Mouse (Mus musculus) kidney, postnatal 25 days (tissue): ENCODE results near the gene Snorc.
"Not testable (repeated sequence)": the region's sequence is repeated elsewhere in the genome, so short reads cannot be mapped to it uniquely, and the experiment has no call there.

Experiments used
- DNase-seq, 2 experiments: peaks; one replicate each; pipeline ENCODE4 v3.0.0; 2021; ENCODE audit warnings: mixed read lengths in 2 of 2

Gene Snorc

GRCm38 (mm10) chr1:87469971-87470370, at the start of gene Snorc:
Gene Snorc, plus strand, starts transcription at chr1:87470271.
- DNase-seq, result not testable (repeated sequence)

GRCm38 (mm10) chr1:87435125-87435524, 34.9 kb upstream of the Snorc start:
- DNase-seq, result no peak

- no peak for DNase-seq
Measured at GRCm38 (mm10) chr1:87436583-87436982, 33.5 kb upstream of the Snorc start.

GRCm38 (mm10) chr1:87447183-87448104, 22.6 kb upstream of the Snorc start:
- DNase-seq, result peak; percentile 62 to 76

GRCm38 (mm10) chr1:87449432-87449831, 20.6 kb upstream of the Snorc start:
- DNase-seq, result no peak

GRCm38 (mm10) chr1:87456425-87456824, 13.6 kb upstream of the Snorc start:
- no peak for DNase-seq

GRCm38 (mm10) chr1:87458045-87458444, 12.0 kb upstream of the Snorc start:
- no peak for DNase-seq

GRCm38 (mm10) chr1:87459856-87460255, 10.2 kb upstream of the Snorc start:
- not testable (repeated sequence) for DNase-seq

- DNase-seq, result no peak
Measured at GRCm38 (mm10) chr1:87467469-87467868, 2.6 kb upstream of the Snorc start.

- DNase-seq, result no peak
Measured at GRCm38 (mm10) chr1:87468321-87468720, 1.8 kb upstream of the Snorc start.

- peak in 1 of 2 experiments; percentile 7 for DNase-seq
Measured at GRCm38 (mm10) chr1:87471914-87472313, 1.8 kb downstream of the Snorc start.

GRCm38 (mm10) chr1:87472576-87472975, 2.5 kb downstream of the Snorc start:
- DNase-seq, result peak; percentile 76 to 86

- DNase-seq, result no peak
Measured at GRCm38 (mm10) chr1:87475076-87475895, 5.2 kb downstream of the Snorc start.

- DNase-seq, result no peak
Measured at GRCm38 (mm10) chr1:87482546-87482945, 12.5 kb downstream of the Snorc start.

- no peak for DNase-seq
Measured at GRCm38 (mm10) chr1:87486386-87486785, 16.3 kb downstream of the Snorc start.

- no peak for DNase-seq
Measured at GRCm38 (mm10) chr1:87492285-87492684, 22.2 kb downstream of the Snorc start.

- DNase-seq, result no peak
Measured at GRCm38 (mm10) chr1:87493542-87493941, 23.5 kb downstream of the Snorc start.

- peak in 1 of 2 experiments; percentile 21 for DNase-seq
Measured at GRCm38 (mm10) chr1:87505524-87505923, 35.5 kb downstream of the Snorc start.

- DNase-seq, result peak; percentile 20 to 31
Measured at GRCm38 (mm10) chr1:87507857-87508256, 37.8 kb downstream of the Snorc start.

- peak in 1 of 2 experiments; percentile 39 for DNase-seq
Measured at GRCm38 (mm10) chr1:87508591-87509560, 38.8 kb downstream of the Snorc start.

- DNase-seq, result peak; percentile 56 to 83
Measured at GRCm38 (mm10) chr1:87509561-87510165, 39.6 kb downstream of the Snorc start, which contains the start of gene Neu2. Gene Neu2, plus strand, starts transcription at chr1:87509889.
